Mouse (Mus musculus): ENCODE measurements around the gene Mrgpre.

GRCm38 (mm10) chr7:143751380-143751779 is 32.9 kb downstream of the Mrgpre start:
- TF ChIP-seq CTCF (IDR thresholded peaks at IDR 0.05; ENCODE audit: insufficient read depth, low read depth, low read length) (no peak), POLR2A (IDR thresholded peaks at IDR 0.05; ENCODE audit: insufficient read depth, low read depth, low read length) (no peak)

Data from olfactory bulb, adult 2 months (tissue).